Mouse (Mus musculus): Measurements from ENCODE around the gene Tanc1.

DNA sequence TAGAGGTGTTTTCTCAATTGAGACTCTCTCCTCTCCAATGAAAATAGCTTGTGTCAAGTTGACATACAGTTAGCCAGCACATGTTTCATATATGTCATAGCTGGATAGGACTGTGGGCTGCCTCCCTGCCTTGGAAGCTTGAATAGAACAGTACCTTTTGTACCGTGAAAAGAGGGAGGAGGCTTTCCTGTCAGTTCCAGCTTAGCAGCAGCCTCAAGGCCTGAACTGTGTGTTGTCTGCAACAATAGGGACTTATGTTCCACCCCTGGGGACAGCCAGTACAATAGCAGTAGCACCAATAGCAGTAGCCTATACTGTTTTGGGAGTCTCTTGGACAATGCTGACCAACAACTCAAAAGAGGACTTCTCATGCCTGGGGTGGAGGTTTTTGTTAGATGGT is 15.7 kb downstream of the Tanc1 start:
- no peak for TF ChIP-seq CTCF (conservative IDR thresholded peaks at IDR 0.05; ENCODE audit: low read length)
- no peak for TF ChIP-seq NANOG (IDR thresholded peaks at IDR 0.05; ENCODE audit: borderline replicate concordance, low read length)

Data from E14TG2a.4 (cell line).